Mouse (Mus musculus) kidney, adult 2 months (tissue): ENCODE measurements at regions not wholly inside any gene's neighbourhood (a gene's known extent, or its start where the extent isn't known, plus 50 kb on each side); places are given as distances from the start of the nearest gene placed in this dataset.

Experiments used
- CTCF ChIP-seq: fragments of 200-500 bp; conservative IDR thresholded peaks from 2 replicates; pipeline ENCODE4 v1.5.1; 2011; ENCODE audit warnings: low read depth, mild to moderate bottlenecking, control low read depth, low read length, moderate library complexity, mixed read lengths; ENCODE audit not compliant: insufficient read depth, insufficient read length
- POLR2A ChIP-seq: fragments of 200-500 bp; IDR thresholded peaks from one replicate; pipeline ENCODE4 v1.6.1; 2011; ENCODE audit warnings: low read depth, low read length, control low read depth

GRCm38 (mm10) chr2:166359995-166360394 is 204.5 kb upstream of the Sulf2 start:
- no peak for TF ChIP-seq POLR2A
- TF ChIP-seq CTCF: no peak
